ENCODE assay signal across 14 mouse cellular contexts in genomic region chr3:137153234-137153633, GRCm38 (mm10).
DNase-seq lines count a peak whose midpoint lies in the region; ATAC-seq lines count a peak whose summit lies in the region.
"Had no signal": no experiment of that assay in that cellular context is flagged by ENCODE, and none has a peak within 500 bp of the region (broad histone marks: within the 10 kb centered on the region; RNA-seq: fewer than 3 reads in every experiment).

No protein-coding gene starts in this region.

- ATAC-seq in neural tube, embryonic 11.5 days (ENCODE audit: insufficient read depth, low FRiP score, low TSS enrichment): no peak
- no peak for ATAC-seq in neural tube, embryonic 15.5 days (ENCODE audit: low FRiP score)
- ATAC-seq in lung, embryonic 15.5 days (ENCODE audit: borderline replicate concordance, extremely low read depth, low FRiP score, low TSS enrichment): no peak

- H3K4me2 ChIP-seq in neural tube, embryonic 11.5 days (ENCODE audit: low read depth): no peak overlapping the region
- no peak overlapping the region for H3K4me2 ChIP-seq in neural tube, embryonic 15.5 days
- no peak overlapping the region for H3K4me2 ChIP-seq in lung, embryonic 15.5 days

- no peak overlapping the region for H3K4me3 ChIP-seq in neural tube, embryonic 11.5 days (ENCODE audit: low read depth, low read length)
- no peak overlapping the region for H3K4me3 ChIP-seq in neural tube, embryonic 15.5 days (replicated peaks)
- no peak overlapping the region for H3K4me3 ChIP-seq in lung, embryonic 15.5 days
- H3K4me3 ChIP-seq: left cerebral cortex, adult 2 months had no signal

- H3K27me3 ChIP-seq in neural tube, embryonic 11.5 days (ENCODE audit: control insufficient read depth, insufficient read depth, low read length): no peaks in the 10 kb centered on the region
- H3K27me3 ChIP-seq in neural tube, embryonic 15.5 days (replicated peaks): no peaks in the 10 kb centered on the region
- no peaks in the 10 kb centered on the region for H3K27me3 ChIP-seq in lung, embryonic 15.5 days

- H3K9ac ChIP-seq in neural tube, embryonic 11.5 days (ENCODE audit: low read length): no peak overlapping the region
- H3K9ac ChIP-seq in neural tube, embryonic 15.5 days (replicated peaks): no peak overlapping the region
- no peak overlapping the region for H3K9ac ChIP-seq in lung, embryonic 15.5 days

- 70% methylated on average over 6 of the region's 6 CpGs for WGBS in neural tube, embryonic 11.5 days
- 52% methylated on average over 6 of the region's 6 CpGs for WGBS in neural tube, embryonic 15.5 days
- 63% methylated on average over 6 of the region's 6 CpGs for whole genome bisulfite sequencing in lung, embryonic 15.5 days

- H3K36me3 ChIP-seq in neural tube, embryonic 11.5 days (ENCODE audit: control insufficient read depth, insufficient read depth, low read length): no peaks in the 10 kb centered on the region
- H3K36me3 ChIP-seq in neural tube, embryonic 15.5 days: no peaks in the 10 kb centered on the region
- H3K36me3 ChIP-seq in lung, embryonic 15.5 days: no peaks in the 10 kb centered on the region

- peak overlapping the region; percentile 28; the same call in 1 of the 2 replicates for H3K27ac ChIP-seq in neural tube, embryonic 11.5 days (ENCODE audit: low read depth, low read length)
- no peak overlapping the region for H3K27ac ChIP-seq in neural tube, embryonic 15.5 days (replicated peaks)
- peak overlapping the region; percentile 53 for H3K27ac ChIP-seq in lung, embryonic 15.5 days
- H3K27ac ChIP-seq: left cerebral cortex, adult 2 months had no signal

- no peaks in the 10 kb centered on the region for H3K9me3 ChIP-seq in neural tube, embryonic 11.5 days (ENCODE audit: control insufficient read depth, low read length)
- H3K9me3 ChIP-seq in neural tube, embryonic 15.5 days (replicated peaks): no peaks in the 10 kb centered on the region
- H3K9me3 ChIP-seq in lung, embryonic 15.5 days: no peaks in the 10 kb centered on the region

- peak; percentile 4 for DNase-seq in adrenal gland, postnatal 14 days
- DNase-seq in adrenal gland, postnatal 4 days (ENCODE audit: low spot score in 2 of 2): no peak
- no peak for DNase-seq in neural tube, embryonic 11.5 days (ENCODE audit: low spot score)
- no peak for DNase-seq in right cerebral cortex, adult 18-20 months
- no peak for DNase-seq in spleen, adult 12 weeks (ENCODE audit: low spot score)
- no peak for DNase-seq in left cerebral cortex, adult 8-10 months (ENCODE audit: low spot score in 2 of 2)
- DNase-seq: cerebellum, adult 11 months; gastrocnemius, postnatal 36 days; liver; retina, postnatal 1 day; thymus, adult 2 months had no signal

- 0 out of 2 replicates have a peak, but pooled peaks cover 3% of the 10 kb centered on the region for H3K4me1 ChIP-seq in neural tube, embryonic 11.5 days (ENCODE audit: control insufficient read depth, insufficient read depth, low read length)
- peaks cover 7% of the 10 kb centered on the region; the same call in 1 of the 2 replicates for H3K4me1 ChIP-seq in neural tube, embryonic 15.5 days
- 0 out of 2 replicates have a peak, but pooled peaks cover 6% of the 10 kb centered on the region for H3K4me1 ChIP-seq in lung, embryonic 15.5 days
